Mouse (Mus musculus) myocyte (in vitro differentiated cells): ENCODE data around the gene Egln3.

Source experiments
- CEBPB ChIP-seq: IDR thresholded peaks from 2 replicates; pipeline ENCODE4 v1.6.1; 2011; ENCODE audit warnings: mild to moderate bottlenecking, moderate library complexity; ENCODE audit not compliant: poor library complexity, insufficient read depth, severe bottlenecking
- E2F4 ChIP-seq: IDR thresholded peaks from one replicate; pipeline ENCODE4 v1.6.1; 2011; ENCODE audit warnings: mild to moderate bottlenecking, control low read depth, moderate library complexity; ENCODE audit not compliant: insufficient read depth
- MAX ChIP-seq: IDR thresholded peaks from one replicate; pipeline ENCODE4 v1.6.1; 2011; ENCODE audit warnings: low read depth, mild to moderate bottlenecking, control low read depth
- MYOG ChIP-seq, 3 experiments: IDR thresholded peaks; one replicate each; pipeline ENCODE4 v1.6.1; 2011; ENCODE audit warnings: control low read depth in 2 of 3, low read depth in 2 of 3, mild to moderate bottlenecking in 2 of 3; ENCODE audit not compliant: insufficient read length in 2 of 3, control insufficient read depth in 1 of 3, insufficient read depth in 1 of 3
- POLR2A ChIP-seq: IDR thresholded peaks from one replicate; pipeline ENCODE4 v1.6.1; 2011; ENCODE audit warnings: low read depth, mild to moderate bottlenecking, control low read depth, moderate library complexity; ENCODE audit not compliant: insufficient read length
- TCF12 ChIP-seq: IDR thresholded peaks from one replicate; pipeline ENCODE4 v1.6.1; 2011; ENCODE audit warnings: mild to moderate bottlenecking, control low read depth; ENCODE audit not compliant: poor library complexity, insufficient read depth, severe bottlenecking
- USF1 ChIP-seq: IDR thresholded peaks from one replicate; pipeline ENCODE4 v1.6.1; 2011; ENCODE audit warnings: low read depth, mild to moderate bottlenecking, control low read depth, moderate library complexity

DNA sequence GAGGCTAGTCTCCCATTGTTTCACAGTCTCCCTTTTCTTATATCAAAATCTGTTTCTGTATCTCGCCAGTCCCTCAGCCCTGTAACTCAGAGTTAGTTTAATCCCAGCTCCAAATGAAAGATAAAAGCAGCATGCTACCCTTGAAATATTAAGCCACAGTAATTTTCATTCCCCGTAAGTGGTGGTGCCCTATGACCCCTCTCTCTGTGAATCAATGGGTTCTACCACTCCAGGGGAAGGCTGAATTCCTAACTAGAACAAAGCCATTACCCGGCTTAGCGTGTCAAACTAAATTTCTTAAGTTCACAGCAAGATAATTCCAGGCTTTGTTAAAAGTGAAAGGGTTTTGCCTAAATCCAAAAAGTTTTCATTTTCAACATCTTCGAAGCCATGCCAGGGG is 28.8 kb upstream of the Egln3 start:
- TF ChIP-seq MYOG (IDR thresholded peaks at IDR 0.05; ENCODE audit: control insufficient read depth in 1 of 3, insufficient read depth in 1 of 3, insufficient read length in 2 of 3, low read depth in 2 of 3) (no peak), E2F4 (no peak), CEBPB (no peak), POLR2A (no peak), USF1 (no peak), TCF12 (no peak), MAX (no peak)
